Mouse (Mus musculus): Measurements from ENCODE around the gene 1700037H04Rik. TPM values are rescaled to one million over a fixed set of nuclear protein-coding genes. Genes with fewer than 3 reads are reported as not detected.

Gene 1700037H04Rik
- total and polyA plus RNA-seq, 3 experiments = 9.8 to 48.9 (median 11.3) TPM

GRCm38 (mm10) chr2:131127161-131127730 lies 32.6 kb downstream of the 1700037H04Rik start, which contains the start of gene Hspa12b:
Hspa12b (plus strand) TSS chr2:131127280.
- no peaks in the 10 kb centered on the region for H3K79me2 ChIP-seq (replicated peaks; ENCODE audit: control insufficient read depth, insufficient read depth, low read length)
- 4% methylated on average over 28 of the region's 28 CpGs for WGBS
- H3K36me3 ChIP-seq (ENCODE audit: control insufficient read depth, insufficient read depth, low read length) = peaks cover 2% of the 10 kb centered on the region; the same call in 1 of the 2 replicates
- intact Hi-C loops (cut with DNase I) = no loop called here
- peaks cover 24% of the 10 kb centered on the region for H3K4me1 ChIP-seq (ENCODE audit: control insufficient read depth, insufficient read depth, low read length)
- H3K4me3 ChIP-seq = peak within 1 kb of the TSS; percentile 81
- no peaks in the 10 kb centered on the region for H3K27me3 ChIP-seq (ENCODE audit: control insufficient read depth, insufficient read depth, low read length)
- TF ChIP-seq POLR2A (IDR thresholded peaks at IDR 0.05; ENCODE audit: insufficient read depth, low read depth, low read length) (peak; percentile 88; the same call in 1 of the 2 replicates), EP300 (IDR thresholded peaks at IDR 0.05; ENCODE audit: insufficient read depth, low read depth, low read length) (0 out of 2 replicates have a peak, but pooled peaks have one; percentile 36), CTCF (IDR thresholded peaks at IDR 0.05) (no peak)
- peak; percentile 87 to 88 for DNase-seq
- peak within 1 kb of the TSS; percentile 75 for H3K9ac ChIP-seq (ENCODE audit: low read depth, low read length)
- peak within 1 kb of the TSS; percentile 97 for H3K27ac ChIP-seq

GRCm38 (mm10) chr2:131125964-131126815 lies 33.7 kb downstream of the 1700037H04Rik start:
- peak overlapping the region; percentile 75 for H3K9ac ChIP-seq (ENCODE audit: low read depth, low read length)
- peaks cover 23% of the 10 kb centered on the region for H3K4me1 ChIP-seq (ENCODE audit: control insufficient read depth, insufficient read depth, low read length)
- no peak for TF ChIP-seq EP300 (IDR thresholded peaks at IDR 0.05; ENCODE audit: insufficient read depth, low read depth, low read length)
- TF ChIP-seq CTCF (IDR thresholded peaks at IDR 0.05) = no peak
- no peak for TF ChIP-seq POLR2A (IDR thresholded peaks at IDR 0.05; ENCODE audit: insufficient read depth, low read depth, low read length)
- peak overlapping the region; percentile 97 for H3K27ac ChIP-seq
- WGBS = 60% methylated on average over 9 of the region's 9 CpGs
- intact Hi-C loops (cut with DNase I) = loop anchor here (2.0 kb wide), 2 partner anchors 15 to 29 kb away; no protein-coding TSS in a partner anchor
- H3K79me2 ChIP-seq (replicated peaks; ENCODE audit: control insufficient read depth, insufficient read depth, low read length) = no peaks in the 10 kb centered on the region
- no peaks in the 10 kb centered on the region for H3K27me3 ChIP-seq (ENCODE audit: control insufficient read depth, insufficient read depth, low read length)
- H3K36me3 ChIP-seq (ENCODE audit: control insufficient read depth, insufficient read depth, low read length) = no peaks in the 10 kb centered on the region
- peak overlapping the region; percentile 81; the same call in 1 of the 2 replicates for H3K4me3 ChIP-seq
- DNase-seq = no peak

GRCm38 (mm10) chr2:131125157-131125963 lies 34.5 kb downstream of the 1700037H04Rik start:
- H3K27ac ChIP-seq = peak overlapping the region; percentile 97
- peaks cover 23% of the 10 kb centered on the region for H3K4me1 ChIP-seq (ENCODE audit: control insufficient read depth, insufficient read depth, low read length)
- no peaks in the 10 kb centered on the region for H3K27me3 ChIP-seq (ENCODE audit: control insufficient read depth, insufficient read depth, low read length)
- TF ChIP-seq POLR2A (IDR thresholded peaks at IDR 0.05; ENCODE audit: insufficient read depth, low read depth, low read length) (no peak), EP300 (IDR thresholded peaks at IDR 0.05; ENCODE audit: insufficient read depth, low read depth, low read length) (no peak)
- 92% methylated on average over 9 of the region's 9 CpGs for WGBS
- H3K9ac ChIP-seq (ENCODE audit: low read depth, low read length) = no peak overlapping the region
- no peaks in the 10 kb centered on the region for H3K79me2 ChIP-seq (replicated peaks; ENCODE audit: control insufficient read depth, insufficient read depth, low read length)
- no peak overlapping the region for H3K4me3 ChIP-seq
- no peaks in the 10 kb centered on the region for H3K36me3 ChIP-seq (ENCODE audit: control insufficient read depth, insufficient read depth, low read length)
- peak in 1 of 2 experiments; percentile 13 for DNase-seq
- intact Hi-C loops (cut with DNase I) = loop anchor here (2.0 kb wide), 2 partner anchors 15 to 29 kb away; no protein-coding TSS in a partner anchor

- peak; percentile 61 to 73 for DNase-seq
Measured at GRCm38 (mm10) chr2:131124166-131124565, 35.7 kb downstream of the 1700037H04Rik start.

GRCm38 (mm10) chr2:131118968-131119574 lies 40.8 kb downstream of the 1700037H04Rik start:
- Histone ChIP-seq H3K4me1 (ENCODE audit: control insufficient read depth, insufficient read depth, low read length) (peaks cover 4% of the 10 kb centered on the region), H3K9ac (ENCODE audit: low read depth, low read length) (no peak overlapping the region), H3K4me3 (no peak overlapping the region), H3K27me3 (ENCODE audit: control insufficient read depth, insufficient read depth, low read length) (no peaks in the 10 kb centered on the region), H3K79me2 (replicated peaks; ENCODE audit: control insufficient read depth, insufficient read depth, low read length) (no peaks in the 10 kb centered on the region), H3K27ac (no peak overlapping the region), H3K36me3 (ENCODE audit: control insufficient read depth, insufficient read depth, low read length) (no peaks in the 10 kb centered on the region)
- DNase-seq = no peak
- no peak for TF ChIP-seq POLR2A (IDR thresholded peaks at IDR 0.05; ENCODE audit: insufficient read depth, low read depth, low read length)
- no peak for TF ChIP-seq EP300 (IDR thresholded peaks at IDR 0.05; ENCODE audit: insufficient read depth, low read depth, low read length)
- TF ChIP-seq CTCF (IDR thresholded peaks at IDR 0.05) = no peak
- intact Hi-C loops (cut with DNase I) = no loop called here
- WGBS = 95% methylated on average over 2 of the region's 2 CpGs

More at GRCm38 (mm10) chr2:131124166-131124565, 35.7 kb downstream of the 1700037H04Rik start:
- Histone ChIP-seq H3K27me3 (ENCODE audit: control insufficient read depth, insufficient read depth, low read length) (no peaks in the 10 kb centered on the region), H3K79me2 (replicated peaks; ENCODE audit: control insufficient read depth, insufficient read depth, low read length) (no peaks in the 10 kb centered on the region), H3K27ac (peak overlapping the region; percentile 84), H3K9ac (ENCODE audit: low read depth, low read length) (0 out of 2 replicates have a peak overlapping the region, but pooled peaks have one; percentile 30), H3K36me3 (ENCODE audit: control insufficient read depth, insufficient read depth, low read length) (no peaks in the 10 kb centered on the region), H3K4me1 (ENCODE audit: control insufficient read depth, insufficient read depth, low read length) (peaks cover 22% of the 10 kb centered on the region), H3K4me3 (no peak overlapping the region)
- intact Hi-C loops (cut with DNase I) = loop anchor here (2.0 kb wide), 2 partner anchors 17 to 27 kb away; no protein-coding TSS in a partner anchor
- WGBS = 35% methylated on average over 3 of the region's 3 CpGs
- peak; percentile 64 for TF ChIP-seq POLR2A (IDR thresholded peaks at IDR 0.05; ENCODE audit: insufficient read depth, low read depth, low read length)
- peak; percentile 88 for TF ChIP-seq EP300 (IDR thresholded peaks at IDR 0.05; ENCODE audit: insufficient read depth, low read depth, low read length)
- TF ChIP-seq CTCF (IDR thresholded peaks at IDR 0.05) = no peak

All from heart, adult 2 months (tissue).